Mouse (Mus musculus) liver, adult (tissue): ENCODE measurements around the gene Gmnn.

Experiments
- GATA4 ChIP-seq: IDR thresholded peaks from 2 replicates; pipeline ENCODE4 v1.6.1; 2014; ENCODE audit warnings: mild to moderate bottlenecking, low read length; ENCODE audit not compliant: insufficient replicate concordance

Gene Gmnn

GRCm38 (mm10) chr13:24778706-24779380 is 17.1 kb upstream of the Gmnn start:
- peak; percentile 73; the same call in 1 of the 2 replicates for TF ChIP-seq GATA4

- TF ChIP-seq GATA4 = no peak
These were observed 16.3 kb upstream of the Gmnn start for GRCm38 (mm10) chr13:24778026-24778425.

GRCm38 (mm10) chr13:24776146-24776844 is 14.6 kb upstream of the Gmnn start:
- no peak for TF ChIP-seq GATA4

- TF ChIP-seq GATA4 = no peak
These were observed 531 bp upstream of the Gmnn start for GRCm38 (mm10) chr13:24762254-24762653.

- TF ChIP-seq GATA4 = no peak
These were observed 680 bp downstream of the Gmnn start for GRCm38 (mm10) chr13:24761083-24761402.

- TF ChIP-seq GATA4 = no peak
These were observed 1.3 kb downstream of the Gmnn start for GRCm38 (mm10) chr13:24760351-24760870.

GRCm38 (mm10) chr13:24759451-24759850 is 2.3 kb downstream of the Gmnn start:
- TF ChIP-seq GATA4 = no peak

GRCm38 (mm10) chr13:24757820-24758564 is 3.7 kb downstream of the Gmnn start:
- TF ChIP-seq GATA4 = no peak

GRCm38 (mm10) chr13:24756756-24757155 is 5.0 kb downstream of the Gmnn start:
- no peak for TF ChIP-seq GATA4

- TF ChIP-seq GATA4 = no peak
These were observed 10.3 kb downstream of the Gmnn start for GRCm38 (mm10) chr13:24751396-24751795.

- TF ChIP-seq GATA4 = no peak
These were observed 10.9 kb downstream of the Gmnn start for GRCm38 (mm10) chr13:24750807-24751206.

GRCm38 (mm10) chr13:24747823-24748222 is 13.9 kb downstream of the Gmnn start:
- TF ChIP-seq GATA4 = no peak

- TF ChIP-seq GATA4 = no peak
These were observed 20.7 kb downstream of the Gmnn start, which contains the start of gene Armh2 for GRCm38 (mm10) chr13:24741028-24741427. Gene Armh2, plus strand, starts transcription at chr13:24741232.

- no peak for TF ChIP-seq GATA4
These were observed 26.1 kb downstream of the Gmnn start for GRCm38 (mm10) chr13:24735608-24736131.

GRCm38 (mm10) chr13:24734502-24734901 is 27.2 kb downstream of the Gmnn start:
- TF ChIP-seq GATA4 = no peak
